Mouse (Mus musculus): ENCODE data around the gene Otud7b.

Otud7b gene

GRCm38 (mm10) chr3:96104261-96105065 lies at the start of gene Otud7b:
Gene Otud7b, plus strand, starts transcription at chr3:96104527.
- peak; percentile 72 for DNase-seq

- no peak for DNase-seq
Observed at GRCm38 (mm10) chr3:96055294-96055693, 49.0 kb upstream of the Otud7b start.

GRCm38 (mm10) chr3:96056031-96056430 lies 48.3 kb upstream of the Otud7b start:
- no peak for DNase-seq

- DNase-seq: peak; percentile 84
Observed at GRCm38 (mm10) chr3:96057747-96058204, 46.6 kb upstream of the Otud7b start.

GRCm38 (mm10) chr3:96058231-96058896 lies 46.0 kb upstream of the Otud7b start, which contains the start of gene Vps45:
Gene Vps45, minus strand, starts transcription at chr3:96058466.
- DNase-seq: peak; percentile 80

- DNase-seq: no peak
Observed at GRCm38 (mm10) chr3:96060146-96060545, 44.2 kb upstream of the Otud7b start.

GRCm38 (mm10) chr3:96063299-96063698 lies 41.0 kb upstream of the Otud7b start:
- no peak for DNase-seq

- no peak for DNase-seq
Observed at GRCm38 (mm10) chr3:96064217-96064616, 40.1 kb upstream of the Otud7b start.

GRCm38 (mm10) chr3:96065147-96065546 lies 39.2 kb upstream of the Otud7b start:
- DNase-seq: no peak

- peak; percentile 45 for DNase-seq
Observed at GRCm38 (mm10) chr3:96065754-96066375, 38.5 kb upstream of the Otud7b start.

- DNase-seq: no peak
Observed at GRCm38 (mm10) chr3:96066741-96067140, 37.6 kb upstream of the Otud7b start.

GRCm38 (mm10) chr3:96069046-96069445 lies 35.3 kb upstream of the Otud7b start:
- no peak for DNase-seq

- DNase-seq: no peak
Observed at GRCm38 (mm10) chr3:96069542-96069941, 34.8 kb upstream of the Otud7b start.

GRCm38 (mm10) chr3:96070241-96070640 lies 34.1 kb upstream of the Otud7b start:
- DNase-seq: no peak

- DNase-seq: no peak
Observed at GRCm38 (mm10) chr3:96072921-96073486, 31.3 kb upstream of the Otud7b start.

- DNase-seq: no peak
Observed at GRCm38 (mm10) chr3:96078066-96078465, 26.3 kb upstream of the Otud7b start.

- DNase-seq: no peak
Observed at GRCm38 (mm10) chr3:96078711-96079110, 25.6 kb upstream of the Otud7b start.

GRCm38 (mm10) chr3:96081006-96081405 lies 23.3 kb upstream of the Otud7b start:
- peak; percentile 49 for DNase-seq

GRCm38 (mm10) chr3:96081650-96082049 lies 22.7 kb upstream of the Otud7b start:
- DNase-seq: no peak

- DNase-seq: no peak
Observed at GRCm38 (mm10) chr3:96082100-96082499, 22.2 kb upstream of the Otud7b start.

- no peak for DNase-seq
Observed at GRCm38 (mm10) chr3:96082714-96083508, 21.4 kb upstream of the Otud7b start.

GRCm38 (mm10) chr3:96084146-96084755 lies 20.1 kb upstream of the Otud7b start:
- DNase-seq: no peak

All from thymus, postnatal 14 days (tissue).